ENCODE assay signal across 7 mouse cellular contexts in the genomic region with DNA sequence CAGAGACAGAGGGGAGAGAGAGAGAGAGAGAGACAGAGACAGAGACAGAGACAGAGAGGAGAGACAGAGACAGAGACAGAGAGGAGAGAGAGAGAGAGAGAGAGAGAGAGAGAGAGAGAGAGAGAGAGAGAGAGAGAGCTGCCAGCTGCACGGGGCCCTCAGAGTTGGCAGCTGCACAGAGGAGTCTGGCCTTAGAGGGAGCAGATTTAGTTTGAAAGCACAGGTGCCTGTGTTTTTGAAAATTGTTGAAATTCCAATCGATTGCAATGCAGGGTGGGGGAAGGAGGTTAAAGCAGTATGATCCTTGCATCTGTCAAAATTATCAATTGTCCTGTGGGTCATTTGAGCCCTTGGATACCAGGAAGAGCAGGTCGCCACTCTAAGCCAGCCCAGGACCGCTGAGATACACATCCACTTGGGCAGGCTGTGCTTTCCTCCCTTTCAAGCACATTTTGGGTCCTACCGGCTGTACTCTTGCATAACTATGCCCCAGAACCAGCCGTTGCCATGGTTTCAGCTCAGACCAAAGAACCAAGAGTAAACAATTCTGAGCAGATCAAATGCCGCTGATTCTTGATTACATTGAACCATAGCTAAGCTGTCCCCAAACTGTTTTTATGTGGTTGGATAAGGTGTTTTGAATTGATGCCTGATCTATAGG.
DNase-seq lines count a peak whose midpoint lies in the region; ATAC-seq lines count a peak whose summit lies in the region.

No protein-coding gene starts in this region.

- 63% methylated on average over 7 of the region's 7 CpGs for WGBS in limb, embryonic 10.5 days
- 26% methylated on average over 7 of the region's 7 CpGs for WGBS in midbrain, embryonic 16.5 days

- H3K27ac ChIP-seq in limb, embryonic 10.5 days, result 0 out of 2 replicates have a peak overlapping the region, but pooled peaks have one; percentile 15
- H3K27ac ChIP-seq in midbrain, embryonic 16.5 days (ENCODE audit: low read length), result peak overlapping the region; percentile 1

- ATAC-seq in midbrain, embryonic 16.5 days, result peak; percentile 81

- H3K9ac ChIP-seq in midbrain, embryonic 16.5 days (ENCODE audit: low read depth, low read length), result no peak overlapping the region

- no peak overlapping the region for H3K4me3 ChIP-seq in limb, embryonic 10.5 days
- no peak overlapping the region for H3K4me3 ChIP-seq in midbrain, embryonic 16.5 days (ENCODE audit: low read depth, low read length)

- H3K27me3 ChIP-seq in limb, embryonic 10.5 days (ENCODE audit: low read depth, poor library complexity, severe bottlenecking), result no peaks in the 10 kb centered on the region
- no peaks in the 10 kb centered on the region for H3K27me3 ChIP-seq in midbrain, embryonic 16.5 days (ENCODE audit: control insufficient read depth, insufficient read depth, low read depth, low read length)

- H3K36me3 ChIP-seq in limb, embryonic 10.5 days, result no peaks in the 10 kb centered on the region
- no peaks in the 10 kb centered on the region for H3K36me3 ChIP-seq in midbrain, embryonic 16.5 days (ENCODE audit: control insufficient read depth, insufficient read depth, low read length)

- H3K4me1 ChIP-seq in limb, embryonic 10.5 days, result peaks cover 21% of the 10 kb centered on the region
- H3K4me1 ChIP-seq in midbrain, embryonic 16.5 days (ENCODE audit: control insufficient read depth, insufficient read depth, low read length), result peaks cover 19% of the 10 kb centered on the region

- peak; percentile 22 for DNase-seq in retina, adult 2 months (ENCODE audit: low read depth, low spot score)
- no peak for DNase-seq in retina, postnatal 1 day
- peak; percentile 37 for DNase-seq in forelimb bud, embryonic 11.5 days (ENCODE audit: low read depth, low spot score)
- DNase-seq in limb, embryonic 10.5 days (ENCODE audit: low spot score), result no peak
- DNase-seq in gastrocnemius, postnatal 36 days, result no peak
- no peak for DNase-seq in adipocyte (ENCODE audit: low spot score)

- H3K4me2 ChIP-seq in midbrain, embryonic 16.5 days (ENCODE audit: low read length), result peak overlapping the region; percentile 0; the same call in 1 of the 2 replicates

- intact Hi-C loops in gastrocnemius, postnatal 36 days (cut with DNase I), result no loop called here

- H3K9me3 ChIP-seq in limb, embryonic 10.5 days (replicated peaks), result no peaks in the 10 kb centered on the region
- H3K9me3 ChIP-seq in midbrain, embryonic 16.5 days (replicated peaks; ENCODE audit: control insufficient read depth, low read length, poor library complexity, severe bottlenecking), result no peaks in the 10 kb centered on the region

Comparison
In these comparisons a context has a peak if more than half of its experiments do, and no peak if none do; other contexts are left out.
1. DNase-seq: peak in retina, adult 2 months (single experiment) and forelimb bud, embryonic 11.5 days (single experiment); none in retina, postnatal 1 day (single experiment), limb, embryonic 10.5 days (single experiment), gastrocnemius, postnatal 36 days (0 of 2) and adipocyte (single experiment).